ENCODE assay signal across 27 mouse cellular contexts in genomic region chr5:126547841-126548240, GRCm38 (mm10).
"Had no signal": no experiment of that assay in that cellular context is flagged by ENCODE, and none has a peak within 500 bp of the region (broad histone marks: within the 10 kb centered on the region; RNA-seq: fewer than 3 reads in every experiment).

No protein-coding gene starts in this region.

- DNase-seq: left cerebral cortex, postnatal 4 days; liver; liver, embryonic 13.5 days; liver, postnatal 0 days; lung, adult 18-20 months; lung, adult 2 months; lung, embryonic 14.5 days; lung, postnatal 10 days; lung, postnatal 14 days; lung, postnatal 36 days; lung, postnatal 4 days; midbrain, embryonic 14.5 days had no signal

- H3K27ac ChIP-seq: limb, embryonic 10.5 days; limb, embryonic 12.5 days; limb, embryonic 13.5 days; limb, embryonic 15.5 days; liver, embryonic 12.5 days; liver, embryonic 13.5 days; liver, embryonic 14.5 days; liver, embryonic 15.5 days; lung, embryonic 15.5 days; macrophage; midbrain, embryonic 10.5 days; midbrain, embryonic 12.5 days; midbrain, embryonic 13.5 days; midbrain, embryonic 15.5 days had no signal

- H3K4me1 ChIP-seq: limb, embryonic 10.5 days; limb, embryonic 12.5 days; limb, embryonic 13.5 days; limb, embryonic 15.5 days; liver, embryonic 12.5 days; liver, embryonic 13.5 days; liver, embryonic 15.5 days; lung, embryonic 15.5 days; megakaryocyte, embryonic 14.5 days; midbrain, embryonic 10.5 days; midbrain, embryonic 12.5 days; midbrain, embryonic 13.5 days had no signal

- H3K4me3 ChIP-seq: limb, embryonic 10.5 days; limb, embryonic 12.5 days; limb, embryonic 13.5 days; limb, embryonic 15.5 days; liver, embryonic 12.5 days; liver, embryonic 13.5 days; liver, embryonic 15.5 days; lung, embryonic 15.5 days; megakaryocyte, embryonic 14.5 days; midbrain, embryonic 10.5 days; midbrain, embryonic 12.5 days; midbrain, embryonic 13.5 days; midbrain, embryonic 15.5 days; myocyte had no signal
